Mouse (Mus musculus) E14TG2a.4 (cell line): Measurements from ENCODE around the gene Lrrc25.

Source experiments
- H3K27me3 ChIP-seq: 2 replicates; pipeline ENCODE4 v1.6.1; 2014; ENCODE audit warnings: low read length, control low read depth; ENCODE audit not compliant: insufficient read depth
- H3K36me3 ChIP-seq: 2 replicates; pipeline ENCODE4 v1.6.1; 2014; ENCODE audit warnings: low read length, control low read depth; ENCODE audit not compliant: insufficient read depth
- H3K4me1 ChIP-seq: replicated peaks from 2 replicates; pipeline ENCODE4 v1.6.1; 2014; ENCODE audit warnings: low read depth, low read length, control low read depth
- H3K4me3 ChIP-seq: replicated peaks from 2 replicates; pipeline ENCODE4 v1.5.1; 2014; ENCODE audit warnings: mild to moderate bottlenecking, low read length
- H3K9me3 ChIP-seq: 2 replicates; pipeline ENCODE4 v1.6.1; 2014; ENCODE audit warnings: low read length, control low read depth
- CTCF ChIP-seq: conservative IDR thresholded peaks from 2 replicates; pipeline ENCODE4 v1.5.1; 2014; ENCODE audit warnings: low read length
- NANOG ChIP-seq: IDR thresholded peaks from 2 replicates; pipeline ENCODE4 v1.6.1; 2014; ENCODE audit warnings: borderline replicate concordance, low read length, mixed read lengths
- POU5F1 ChIP-seq: IDR thresholded peaks from 2 replicates; pipeline ENCODE4 v1.6.1; 2014; ENCODE audit warnings: low read length, borderline replicate concordance

Lrrc25 gene

GRCm38 (mm10) chr8:70660273-70660725, 44.3 kb downstream of the Lrrc25 start, which contains the start of gene Pgpep1:
Gene Pgpep1, minus strand, starts transcription at chr8:70660388.
- Histone ChIP-seq H3K27me3 (no peaks in the 10 kb centered on the region), H3K4me3 (peak within 1 kb of the TSS; percentile 93), H3K4me1 (peaks cover 57% of the 10 kb centered on the region), H3K9me3 (no peaks in the 10 kb centered on the region), H3K36me3 (peaks cover 26% of the 10 kb centered on the region)
- TF ChIP-seq CTCF (no peak), POU5F1 (no peak), NANOG (no peak)

DNA sequence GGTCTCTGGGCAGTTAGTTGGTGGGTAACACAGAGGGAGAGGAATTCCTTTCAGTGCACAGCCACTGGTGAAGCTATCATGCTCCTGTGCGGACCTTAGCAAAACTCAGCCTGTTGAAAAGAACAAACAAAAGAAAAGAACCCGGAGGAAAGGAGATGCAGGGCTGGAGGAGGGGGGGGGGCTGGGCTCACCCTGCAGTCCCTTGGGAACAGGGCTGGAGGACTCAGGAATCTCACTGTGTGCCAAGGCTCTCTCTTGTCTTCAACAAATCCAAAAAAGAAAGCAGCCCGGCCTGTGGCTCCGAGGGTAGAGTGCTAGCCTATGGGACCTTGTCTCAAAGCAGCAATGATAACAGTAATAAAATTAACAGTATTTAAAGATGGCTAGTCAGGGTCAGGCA, 47.7 kb downstream of the Lrrc25 start:
- Histone ChIP-seq H3K9me3 (no peaks in the 10 kb centered on the region), H3K27me3 (no peaks in the 10 kb centered on the region), H3K36me3 (no peaks in the 10 kb centered on the region), H3K4me3 (no peak overlapping the region), H3K4me1 (peaks cover 50% of the 10 kb centered on the region)
- TF ChIP-seq NANOG, result no peak
- TF ChIP-seq POU5F1, result no peak
- TF ChIP-seq CTCF, result no peak

- H3K9me3 ChIP-seq, result no peaks in the 10 kb centered on the region
- H3K4me3 ChIP-seq, result no peak overlapping the region
- H3K36me3 ChIP-seq, result no peaks in the 10 kb centered on the region
- TF ChIP-seq CTCF (no peak), POU5F1 (no peak), NANOG (no peak)
- no peaks in the 10 kb centered on the region for H3K27me3 ChIP-seq
- peaks cover 45% of the 10 kb centered on the region for H3K4me1 ChIP-seq
Measured at GRCm38 (mm10) chr8:70664631-70665030, 48.7 kb downstream of the Lrrc25 start.

- Histone ChIP-seq H3K27me3 (no peaks in the 10 kb centered on the region), H3K9me3 (no peaks in the 10 kb centered on the region), H3K4me3 (0 out of 2 replicates have a peak overlapping the region, but pooled peaks have one; percentile 4), H3K36me3 (no peaks in the 10 kb centered on the region), H3K4me1 (peaks cover 43% of the 10 kb centered on the region)
- TF ChIP-seq POU5F1 (no peak), NANOG (no peak), CTCF (no peak)
Measured at GRCm38 (mm10) chr8:70665599-70665998, 49.6 kb downstream of the Lrrc25 start.

DNA sequence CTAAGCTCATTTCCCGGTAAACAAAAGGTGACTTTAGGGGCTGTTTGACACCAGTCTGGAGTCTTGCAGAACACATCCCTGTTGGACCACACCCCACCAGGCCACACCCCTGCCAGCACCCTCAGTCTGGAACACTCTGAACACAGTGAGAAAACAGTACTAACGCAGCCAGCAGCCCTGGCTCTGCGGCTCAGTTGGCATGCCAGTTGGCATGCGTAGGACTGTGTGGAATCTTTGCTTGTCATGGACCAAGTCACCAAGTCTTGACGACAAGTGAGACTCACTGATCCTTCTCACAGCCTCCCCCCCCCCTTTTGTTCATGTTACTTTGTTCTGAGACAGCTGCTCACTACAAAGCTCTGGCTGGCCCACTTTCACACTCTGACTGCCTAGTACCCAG, 51.1 kb downstream of the Lrrc25 start:
- Histone ChIP-seq H3K27me3 (no peaks in the 10 kb centered on the region), H3K4me3 (no peak overlapping the region), H3K9me3 (no peaks in the 10 kb centered on the region), H3K36me3 (no peaks in the 10 kb centered on the region), H3K4me1 (peaks cover 46% of the 10 kb centered on the region)
- TF ChIP-seq POU5F1 (no peak), CTCF (no peak), NANOG (no peak)
